Comparison of ENCODE assay signal across 17 mouse cellular contexts in the genomic region with DNA sequence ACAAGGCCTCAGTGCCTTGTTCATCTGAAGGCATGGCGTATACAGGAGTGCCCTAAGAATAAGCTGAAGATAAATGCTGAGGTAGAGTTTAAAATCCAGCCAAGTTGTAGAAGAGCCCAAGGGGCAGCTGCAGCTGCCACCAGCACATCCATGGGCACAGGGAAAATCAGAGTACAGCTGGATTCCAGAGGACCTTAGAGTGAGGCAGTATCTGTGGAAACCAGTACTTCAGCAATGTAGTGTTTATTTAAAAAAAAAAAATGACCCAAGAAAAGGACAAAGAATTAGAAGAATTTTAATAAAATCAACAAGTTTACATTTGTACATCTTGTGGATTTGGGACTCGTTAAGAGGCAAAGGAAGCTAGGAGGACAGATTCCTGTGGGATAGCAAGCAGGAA.
"Had no signal": no experiment of that assay in that cellular context is flagged by ENCODE, and none has a peak within 500 bp of the region (broad histone marks: within the 10 kb centered on the region; RNA-seq: fewer than 3 reads in every experiment).

No protein-coding gene starts in this region.

- ATAC-seq: liver, postnatal 0 days; midbrain, embryonic 15.5 days had no signal

- H3K9ac ChIP-seq: liver, embryonic 15.5 days; liver, postnatal 0 days; lung, embryonic 15.5 days; midbrain, embryonic 13.5 days; midbrain, embryonic 15.5 days; neural tube, embryonic 12.5 days; stomach, embryonic 15.5 days had no signal

- H3K27ac ChIP-seq: liver, embryonic 15.5 days; macrophage; midbrain, embryonic 13.5 days; midbrain, embryonic 15.5 days; neural tube, embryonic 12.5 days; stomach, embryonic 15.5 days; stomach, postnatal 0 days had no signal

- H3K27me3 ChIP-seq: liver, embryonic 15.5 days; lung, embryonic 15.5 days; midbrain, embryonic 13.5 days; midbrain, embryonic 15.5 days; neural tube, embryonic 12.5 days; stomach, embryonic 15.5 days had no signal

- H3K4me3 ChIP-seq: liver, embryonic 15.5 days; lung, embryonic 15.5 days; megakaryocyte, embryonic 14.5 days; midbrain, embryonic 13.5 days; midbrain, embryonic 15.5 days; neural tube, embryonic 12.5 days; stomach, embryonic 15.5 days had no signal

- H3K4me2 ChIP-seq: liver, embryonic 15.5 days; lung, embryonic 15.5 days; midbrain, embryonic 11.5 days; midbrain, embryonic 13.5 days; midbrain, embryonic 15.5 days; neural tube, embryonic 12.5 days; stomach, embryonic 15.5 days had no signal

- H3K4me1 ChIP-seq: liver, embryonic 15.5 days; megakaryocyte, embryonic 14.5 days; stomach, embryonic 15.5 days had no signal

- DNase-seq: liver, postnatal 0 days; lung, adult 2 months; lung, postnatal 14 days; right cerebral cortex, postnatal 14 days; thymus, adult 2 months; thymus, postnatal 25 days; thymus, postnatal 4 days had no signal

- H3K9me3 ChIP-seq: liver, embryonic 15.5 days; lung, embryonic 15.5 days; megakaryocyte, embryonic 14.5 days; midbrain, embryonic 13.5 days; midbrain, embryonic 15.5 days; neural tube, embryonic 12.5 days; stomach, embryonic 15.5 days had no signal
